Mouse (Mus musculus) erythroblast, embryonic 14.5 days (primary cell): ENCODE data around the gene Dscam.

ENCODE experiments used
- GATA1 ChIP-seq: IDR thresholded peaks from 2 replicates; pipeline ENCODE4 v1.6.1; 2012; ENCODE audit warnings: low read length, inconsistent platforms, mixed read lengths
- TAL1 ChIP-seq: IDR thresholded peaks from 3 replicates; pipeline ENCODE4 v1.6.1; 2012; ENCODE audit warnings: low read length, inconsistent platforms, mixed read lengths

GRCm38 (mm10) chr16:97208276-97208675 lies 37.7 kb upstream of the Dscam start:
- TF ChIP-seq GATA1 (no peak), TAL1 (no peak)
